Mouse (Mus musculus) forebrain, embryonic 11.5 days (tissue): ENCODE results near the gene Tulp4. TPM values are rescaled to one million over a fixed set of nuclear protein-coding genes. Genes with fewer than 3 reads are reported as not detected.

Source experiments
- microRNA-seq: library from miRNA; unstranded; fragments of <30 nt; microRNA quantifications from one replicate; pipeline ENCODE4, GENCODE M21; 2016; ENCODE audit not compliant: insufficient number of aligned reads
- polyA plus RNA-seq: library from polyadenylated mRNA; unstranded; fragments of >200 nt; fragmentation: Nextera tagmentation; extraction: Ambion mirVana; gene quantifications from 2 replicates; pipeline ENCODE4 v1.2.1, GENCODE M21; 2014

The Tulp4 gene
- polyA plus RNA-seq, 1 experiment from 2014 or later, result 110 TPM

Small RNA genes within 50 kb of the gene (microRNA-seq; reads per million reads assigned to microRNA genes)
- not detected for gene Gm22774

Other genes starting within 250 kb of the Tulp4 start
- 1.0 and 1.2 TPM in 2 replicates for gene Synj2, start 165.2 kb upstream of the Tulp4 start, polyA plus RNA-seq
- gene Serac1, start 26.7 kb upstream of the Tulp4 start, polyA plus RNA-seq, result 8.7 and 10.0 TPM in 2 replicates
- gene Gtf2h5, start 26.7 kb upstream of the Tulp4 start, polyA plus RNA-seq, result 157 and 165 TPM in 2 replicates
- 23.1 and 27.5 TPM in 2 replicates for gene Tmem181a, start 150.4 kb downstream of the Tulp4 start, polyA plus RNA-seq
- gene Dynlt1a, start 211.1 kb downstream of the Tulp4 start, polyA plus RNA-seq, result 28.7 and 29.1 TPM in 2 replicates